Mouse (Mus musculus) 3T3-L1 (cell line): ENCODE measurements around the gene Gm15155.
"Not testable (repeated sequence)": the region's sequence is repeated elsewhere in the genome, so short reads cannot be mapped to it uniquely, and the experiment has no call there.

ENCODE experiments used
- DNase-seq: peaks from one replicate; pipeline ENCODE4 v3.0.0-alpha.2; 2015; ENCODE audit warnings: low read depth, low spot score

Gene Gm15155

DNA sequence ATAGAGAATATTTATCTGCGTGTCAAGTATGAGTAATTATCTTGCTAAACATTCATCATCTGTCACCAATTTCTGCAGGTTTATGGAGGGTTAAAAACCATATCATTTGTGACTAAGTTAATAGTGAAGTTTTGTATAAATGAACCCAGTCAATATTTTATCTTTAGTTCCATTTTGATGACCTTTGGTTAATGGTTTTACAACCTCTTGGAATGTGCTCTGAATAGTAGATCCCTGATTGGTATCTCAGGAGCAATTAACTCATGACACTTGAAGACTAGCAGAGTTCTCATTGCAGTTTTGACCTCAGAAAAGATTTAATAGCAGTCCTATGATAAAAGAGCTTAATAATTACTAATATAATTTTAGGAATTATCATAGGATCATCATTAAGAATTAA is 385.2 kb downstream of the Gm15155 start:
- DNase-seq = no peak

- DNase-seq = peak; percentile 58
These were observed 531.2 kb downstream of the Gm15155 start for GRCm38 (mm10) chrX:156155776-156156175.

DNA sequence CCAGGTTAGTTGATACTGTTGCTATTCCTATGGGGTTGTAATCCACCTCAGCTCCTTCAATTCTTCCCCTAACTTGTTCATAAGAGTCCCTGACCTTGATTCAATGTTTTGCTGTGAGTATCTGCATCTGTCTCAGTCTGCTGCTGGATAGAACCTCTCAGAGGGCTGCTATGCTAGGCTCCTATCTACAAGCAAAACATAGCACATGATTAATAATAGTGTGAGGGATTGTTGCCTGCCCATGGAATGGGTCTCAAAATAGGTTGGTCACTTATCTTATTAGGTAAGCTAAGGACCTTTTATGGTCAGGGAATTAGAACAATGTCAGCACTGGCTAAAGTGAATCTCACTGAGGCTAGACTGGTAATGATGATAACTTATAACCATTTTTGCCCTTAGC is 547.0 kb downstream of the Gm15155 start:
- no peak for DNase-seq

DNA sequence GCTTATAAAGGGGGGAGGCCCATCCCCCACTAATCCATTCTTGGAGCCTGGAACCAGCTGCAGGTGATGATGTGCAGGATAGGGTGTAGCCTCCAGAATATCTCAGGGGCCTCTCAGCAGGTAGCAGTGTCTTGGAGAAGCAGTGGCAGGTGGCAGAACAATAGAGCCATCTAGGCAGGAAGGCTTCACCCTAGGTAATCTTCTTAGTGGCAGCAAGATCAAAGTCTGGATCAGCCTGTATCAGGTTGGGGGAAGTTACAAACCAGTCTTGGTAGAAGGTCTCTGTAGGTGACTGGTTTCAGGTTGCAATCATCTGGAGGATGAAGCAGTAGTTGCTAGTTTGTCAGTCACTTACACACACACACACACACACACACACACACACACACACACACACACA is 679.3 kb downstream of the Gm15155 start:
- not testable (repeated sequence) for DNase-seq
